Mouse (Mus musculus) megakaryocyte, embryonic 14.5 days (primary cell): Measurements from ENCODE around the gene Stat5b.

ENCODE experiments used
- FLI1 ChIP-seq: IDR thresholded peaks from 2 replicates; pipeline ENCODE4 v1.6.1; 2012; ENCODE audit warnings: low read length, inconsistent platforms, mixed read lengths
- GATA1 ChIP-seq: IDR thresholded peaks from 3 replicates; pipeline ENCODE4 v1.6.1; 2012; ENCODE audit warnings: mixed read lengths, low read length, inconsistent platforms, borderline replicate concordance

DNA sequence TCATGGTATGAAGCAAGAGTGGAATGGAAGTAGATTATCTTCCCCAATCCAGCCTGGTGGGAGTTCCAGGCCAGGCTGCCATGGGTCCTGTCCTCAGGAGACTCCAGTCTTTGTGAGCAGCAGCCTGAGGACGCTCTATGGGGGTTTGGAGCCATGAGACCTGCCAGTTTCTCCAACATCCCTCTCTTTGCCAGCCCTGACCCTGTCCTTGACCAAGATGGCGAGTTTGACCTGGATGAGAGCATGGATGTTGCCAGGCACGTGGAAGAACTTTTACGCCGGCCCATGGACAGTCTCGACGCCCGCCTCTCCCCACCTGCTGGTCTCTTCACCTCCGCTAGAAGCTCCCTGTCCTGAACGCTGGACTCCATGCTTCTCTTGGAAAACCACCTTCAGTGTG is 33.1 kb upstream of the Stat5b start:
- TF ChIP-seq GATA1 (no peak), FLI1 (no peak)
